Mouse (Mus musculus) CH12.LX (cell line): ENCODE data around the gene Trmt10a. TPM values are rescaled to one million over a fixed set of nuclear protein-coding genes. Genes with fewer than 3 reads are reported as not detected.

Experiments used
- DNase-seq: peaks from one replicate; pipeline ENCODE4 v3.0.0-alpha.2; 2013; ENCODE audit errors: extremely low read depth
- H3K27ac ChIP-seq: 2 replicates; pipeline ENCODE4 v1.5.1; 2012; ENCODE audit warnings: low read depth, mild to moderate bottlenecking, control low read depth, moderate library complexity; ENCODE audit not compliant: insufficient read depth
- H3K27me3 ChIP-seq: replicated peaks from 2 replicates; pipeline ENCODE3; 2012; ENCODE audit warnings: inconsistent platforms
- H3K36me3 ChIP-seq, 2 experiments: replicated peaks in 1 of 2; 2 replicates each; pipeline versions ENCODE3 to v1.6.1; 2012; ENCODE audit warnings: inconsistent platforms in 1 of 2, low read length in 1 of 2, mild to moderate bottlenecking in 1 of 2, mixed read lengths in 1 of 2, moderate library complexity in 1 of 2; ENCODE audit not compliant: control insufficient read depth in 1 of 2, insufficient read depth in 1 of 2
- H3K4me1 ChIP-seq, 2 experiments: 2 replicates each; pipeline ENCODE4 v1.6.1; 2012; ENCODE audit warnings: inconsistent platforms in 1 of 2, moderate library complexity in 1 of 2; ENCODE audit not compliant: insufficient read depth in 2 of 2, control insufficient read depth in 1 of 2
- H3K4me2 ChIP-seq: 2 replicates; pipeline ENCODE4 v1.6.1; 2012; ENCODE audit warnings: low read depth, mild to moderate bottlenecking, control low read depth; ENCODE audit not compliant: poor library complexity, insufficient read depth, severe bottlenecking
- H3K4me3 ChIP-seq, 3 experiments: fragments of 150-350 bp in 1 of 3; sonication (generic) in 1 of 3; replicated peaks in 1 of 3; 2 replicates each; pipeline versions ENCODE3 to v1.5.1; 2011 to 2012; ENCODE audit warnings: low read depth in 2 of 3, low read length in 2 of 3, mild to moderate bottlenecking in 2 of 3, moderate library complexity in 2 of 3, control low read depth in 1 of 3, improper control_type of control experiment in 1 of 3, inconsistent platforms in 1 of 3, mixed read lengths in 1 of 3; ENCODE audit not compliant: poor library complexity in 1 of 3
- H3K79me2 ChIP-seq: replicated peaks from 2 replicates; pipeline ENCODE4 v1.6.1; 2012; ENCODE audit warnings: mild to moderate bottlenecking, moderate library complexity; ENCODE audit not compliant: control insufficient read depth, poor library complexity, insufficient read depth, severe bottlenecking; ENCODE audit errors: extremely low read depth
- H3K9ac ChIP-seq: 2 replicates; pipeline ENCODE4 v1.6.1; 2012; ENCODE audit warnings: low read depth, mild to moderate bottlenecking, control low read depth, moderate library complexity; ENCODE audit not compliant: insufficient read depth
- H3K9me3 ChIP-seq: replicated peaks from 2 replicates; pipeline ENCODE3; 2012; ENCODE audit warnings: low read length, inconsistent platforms, mixed read lengths
- BHLHE40 ChIP-seq: IDR thresholded peaks from 2 replicates; pipeline ENCODE4 v1.6.1; 2011; ENCODE audit warnings: mild to moderate bottlenecking, low read depth, low read length, improper control_type of control experiment
- CHD2 ChIP-seq: IDR thresholded peaks from 2 replicates; pipeline ENCODE4 v1.6.1; 2011; ENCODE audit warnings: low read length, improper control_type of control experiment
- ELF1 ChIP-seq: IDR thresholded peaks from 2 replicates; pipeline ENCODE4 v1.6.1; 2014; ENCODE audit warnings: low read depth, mild to moderate bottlenecking, inconsistent platforms, low read length, improper control_type of control experiment
- EP300 ChIP-seq: IDR thresholded peaks from 2 replicates; pipeline ENCODE4 v1.6.1; 2011; ENCODE audit warnings: low read length, improper control_type of control experiment
- ETS1 ChIP-seq: conservative IDR thresholded peaks from 2 replicates; pipeline ENCODE4 v1.6.1; 2012; ENCODE audit warnings: low read depth, mild to moderate bottlenecking, inconsistent platforms, low read length, improper control_type of control experiment, moderate library complexity
- GABPA ChIP-seq: IDR thresholded peaks from 2 replicates; pipeline ENCODE4 v1.6.1; 2012; ENCODE audit warnings: low read depth, low read length, improper control_type of control experiment, inconsistent platforms; ENCODE audit not compliant: insufficient replicate concordance
- MAX ChIP-seq: IDR thresholded peaks from 2 replicates; pipeline ENCODE4 v1.6.1; 2011; ENCODE audit warnings: low read length, improper control_type of control experiment
- MYC ChIP-seq: IDR thresholded peaks from 2 replicates; pipeline ENCODE4 v1.6.1; 2011; ENCODE audit warnings: low read depth, mild to moderate bottlenecking, improper control_type of control experiment, low read length
- NELFE ChIP-seq: IDR thresholded peaks from 2 replicates; pipeline ENCODE4 v1.6.1; 2011; ENCODE audit warnings: low read depth, low read length, improper control_type of control experiment
- RCOR1 ChIP-seq: conservative IDR thresholded peaks from 2 replicates; pipeline ENCODE4 v1.6.1; 2012; ENCODE audit warnings: low read depth, mild to moderate bottlenecking, inconsistent platforms, low read length, improper control_type of control experiment
- SIN3A ChIP-seq: IDR thresholded peaks from 2 replicates; pipeline ENCODE4 v1.6.1; 2012; ENCODE audit warnings: low read length, improper control_type of control experiment, inconsistent platforms
- USF1 ChIP-seq: IDR thresholded peaks from 2 replicates; pipeline ENCODE4 v1.6.1; 2014; ENCODE audit warnings: low read depth, mild to moderate bottlenecking, inconsistent platforms, low read length, improper control_type of control experiment
- dilution Hi-C: fragments of 300-500 bp; cut with MboI; formaldehyde crosslinking; loops from 2 replicates; pipeline ENCODE4 v1.14.3; 2020; ENCODE audit warnings: low sequenced_read_pairs; ENCODE audit not compliant: extremely low pct_unique_long_range_greater_than_20kb, extremely low pct_ligation_motif_present
- in situ Hi-C: fragments of 300-500 bp; cut with MboI; formaldehyde crosslinking; loops from 3 replicates; pipeline ENCODE4 v1.14.3; 2019; ENCODE audit warnings: low sequenced_read_pairs, low pct_ligation_motif_present, low pct_unique_long_range_greater_than_20kb, mixed read lengths
- polyA plus RNA-seq: library from polyadenylated mRNA; unstranded; fragments of >175 nt; gene quantifications from 2 replicates; pipeline ENCODE4 v1.2.1, GENCODE M21; 2012; ENCODE audit warnings: low read depth; ENCODE audit not compliant: insufficient read length
- total RNA-seq, 2 experiments: library from RNA; depleted of rRNA; stranded (reverse); fragments of 300-350 nt in 1 of 2; fragments of >200 nt in 1 of 2; gene quantifications; 2 replicates each; pipeline ENCODE4 v1.2.3; 2012 to 2014

Gene Trmt10a
- total and polyA plus RNA-seq, 3 experiments: 31.6 to 65.7 (median 38.0) TPM

DNA sequence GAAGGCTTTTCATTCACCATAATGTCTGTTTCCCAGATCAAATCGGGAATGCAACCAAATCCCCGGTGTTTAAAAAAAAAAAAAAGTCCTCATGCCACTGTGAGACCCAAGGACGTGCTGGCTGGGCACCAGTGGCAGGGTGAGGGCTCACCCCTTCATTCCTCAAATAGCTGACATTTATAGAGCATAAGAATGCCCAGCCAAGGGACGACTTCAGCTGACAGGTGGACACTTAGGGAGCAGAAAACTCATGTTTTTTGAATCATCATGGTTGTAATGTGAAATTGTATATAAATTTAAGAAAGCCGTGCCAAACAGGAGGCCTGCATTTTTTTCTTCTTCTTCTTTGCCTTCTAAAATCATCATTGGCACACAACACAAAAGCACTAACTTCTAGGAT lies 38.2 kb upstream of the Trmt10a start:
- H3K4me1 ChIP-seq: no peaks in the 10 kb centered on the region
- dilution Hi-C loops: no loop called here
- H3K79me2 ChIP-seq: no peaks in the 10 kb centered on the region
- peaks cover 0 to 9% of the 10 kb centered on the region in 2 experiments for H3K36me3 ChIP-seq
- TF ChIP-seq BHLHE40 (no peak), RCOR1 (no peak), CHD2 (no peak), EP300 (no peak), MAX (no peak), GABPA (no peak)
- H3K9me3 ChIP-seq: no peaks in the 10 kb centered on the region
- no peak for DNase-seq
- no peaks in the 10 kb centered on the region for H3K27me3 ChIP-seq
- no peak overlapping the region for H3K4me3 ChIP-seq
- no peak overlapping the region for H3K9ac ChIP-seq
- H3K4me2 ChIP-seq: no peak overlapping the region
- in situ Hi-C loops: no loop called here
- H3K27ac ChIP-seq: no peak overlapping the region

DNA sequence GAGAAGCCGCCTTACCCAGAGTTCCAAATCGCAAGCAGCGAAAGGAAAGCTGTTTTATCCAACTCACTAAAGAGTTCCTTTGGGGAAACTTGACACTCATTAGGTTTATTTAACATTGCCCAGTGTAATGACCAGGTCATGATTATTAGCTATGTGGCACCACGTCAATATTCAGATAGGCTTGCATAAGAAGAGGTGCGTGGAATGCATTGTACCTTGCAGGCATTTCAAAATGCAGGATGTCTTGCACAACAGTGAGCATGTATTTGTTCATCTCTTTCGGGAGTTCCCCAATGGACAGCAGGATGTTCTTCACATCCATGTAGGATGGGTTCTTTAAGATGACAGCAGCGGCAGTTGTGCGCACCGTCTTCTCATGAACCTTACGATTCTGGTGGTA lies 36.4 kb upstream of the Trmt10a start:
- Histone ChIP-seq H3K27ac (no peak overlapping the region), H3K4me2 (no peak overlapping the region), H3K36me3 (peaks cover 6 to 18% of the 10 kb centered on the region in 2 experiments), H3K27me3 (no peaks in the 10 kb centered on the region), H3K79me2 (no peaks in the 10 kb centered on the region), H3K9me3 (no peaks in the 10 kb centered on the region), H3K4me1 (no peaks in the 10 kb centered on the region), H3K9ac (no peak overlapping the region), H3K4me3 (no peak overlapping the region)
- dilution Hi-C loops: no loop called here
- DNase-seq: no peak
- in situ Hi-C loops: no loop called here
- TF ChIP-seq ETS1: no peak
- no peak for TF ChIP-seq MYC
- TF ChIP-seq NELFE: no peak
- TF ChIP-seq SIN3A: no peak

- Histone ChIP-seq H3K9me3 (no peaks in the 10 kb centered on the region), H3K4me2 (no peak overlapping the region), H3K9ac (no peak overlapping the region), H3K36me3 (peaks cover 6 to 13% of the 10 kb centered on the region in 2 experiments), H3K4me3 (no peak overlapping the region), H3K79me2 (no peaks in the 10 kb centered on the region), H3K27me3 (no peaks in the 10 kb centered on the region), H3K4me1 (no peaks in the 10 kb centered on the region), H3K27ac (no peak overlapping the region)
- in situ Hi-C loops (no loop called here), dilution Hi-C loops (no loop called here)
- no peak for DNase-seq
- no peak for TF ChIP-seq RCOR1
- TF ChIP-seq MAX: no peak
- no peak for TF ChIP-seq ELF1
- no peak for TF ChIP-seq GABPA
- no peak for TF ChIP-seq USF1
- TF ChIP-seq NELFE: no peak
- no peak for TF ChIP-seq SIN3A
Measured at GRCm38 (mm10) chr3:138110910-138111782, 32.1 kb upstream of the Trmt10a start.
